Mouse (Mus musculus) forebrain, embryonic 10.5 days (tissue): ENCODE data around the gene Yars. TPM values are rescaled to one million over a fixed set of nuclear protein-coding genes. Genes with fewer than 3 reads are reported as not detected.
A peak's percentile ranks its signal among the peaks of the same experiment; 100 is the strongest.

Experiments
- DNase-seq: peaks from one replicate; pipeline ENCODE4 v3.0.0-alpha.2; 2017; ENCODE audit warnings: low spot score; ENCODE audit errors: extremely low spot score
- H3K27ac ChIP-seq: fragments of 300-500 bp; sonication (generic); 2 replicates; pipeline ENCODE4 v1.5.1; 2016; ENCODE audit warnings: mild to moderate bottlenecking
- H3K27me3 ChIP-seq: fragments of 300-500 bp; sonication (generic); 2 replicates; pipeline ENCODE4 v1.6.1; 2016; ENCODE audit warnings: mild to moderate bottlenecking; ENCODE audit not compliant: poor library complexity, severe bottlenecking
- H3K36me3 ChIP-seq: fragments of 300-500 bp; sonication (generic); replicated peaks from 2 replicates; pipeline ENCODE4 v1.6.1; 2016; ENCODE audit warnings: mild to moderate bottlenecking, moderate library complexity
- H3K4me1 ChIP-seq: fragments of 300-500 bp; sonication (generic); 2 replicates; pipeline ENCODE4 v1.6.1; 2016
- H3K4me3 ChIP-seq: fragments of 300-500 bp; sonication (generic); 2 replicates; pipeline ENCODE4 v1.5.1; 2016; ENCODE audit warnings: mild to moderate bottlenecking, moderate library complexity
- H3K9me3 ChIP-seq: fragments of 300-500 bp; sonication (generic); 2 replicates; pipeline ENCODE4 v1.6.1; 2016; ENCODE audit warnings: mild to moderate bottlenecking, moderate library complexity
- WGBS: fragments of 180-500 bp; shearing (Covaris S2); methylation state at CpG from one replicate; pipeline ENCODE4 v1.1.7; 2016; 5-methylcytosine and 5-hydroxymethylcytosine counted together
- polyA plus RNA-seq: library from polyadenylated mRNA; unstranded; fragments of >200 nt; fragmentation: Nextera tagmentation; extraction: Ambion mirVana; gene quantifications from 2 replicates; pipeline ENCODE4 v1.2.1, GENCODE M21; 2016

Yars gene
- polyA plus RNA-seq, 1 experiment from 2014 or later: 120 TPM

- H3K4me1 ChIP-seq: peaks cover 69% of the 10 kb centered on the region
Observed at GRCm38 (mm10) chr4:129237843-129238441, 48.4 kb downstream of the Yars start.

GRCm38 (mm10) chr4:129238579-129239016, 49.0 kb downstream of the Yars start:
- Histone ChIP-seq H3K27me3 (peaks cover 44% of the 10 kb centered on the region), H3K27ac (peak overlapping the region; percentile 88), H3K4me3 (peak overlapping the region; percentile 91), H3K9me3 (no peaks in the 10 kb centered on the region), H3K36me3 (no peaks in the 10 kb centered on the region), H3K4me1 (peaks cover 68% of the 10 kb centered on the region)
- WGBS: under 1% methylated on average over 23 of the region's 23 CpGs
- peak; percentile 56 for DNase-seq

More at GRCm38 (mm10) chr4:129237843-129238441, 48.4 kb downstream of the Yars start:
- Histone ChIP-seq H3K9me3 (no peaks in the 10 kb centered on the region), H3K4me3 (peak overlapping the region; percentile 91), H3K27ac (peak overlapping the region; percentile 88), H3K27me3 (peaks cover 44% of the 10 kb centered on the region), H3K36me3 (no peaks in the 10 kb centered on the region)
- WGBS: 4% methylated on average over 21 of the region's 21 CpGs
- peak; percentile 60 for DNase-seq

GRCm38 (mm10) chr4:129239075-129239474, 49.5 kb downstream of the Yars start:
- Histone ChIP-seq H3K9me3 (no peaks in the 10 kb centered on the region), H3K36me3 (no peaks in the 10 kb centered on the region), H3K27ac (peak overlapping the region; percentile 88), H3K4me1 (peaks cover 68% of the 10 kb centered on the region), H3K4me3 (peak overlapping the region; percentile 91), H3K27me3 (peaks cover 44% of the 10 kb centered on the region)
- peak; percentile 83 for DNase-seq
- WGBS: under 1% methylated on average over 28 of the region's 29 CpGs

- no peak for DNase-seq
- Histone ChIP-seq H3K4me1 (peaks cover 68% of the 10 kb centered on the region), H3K9me3 (no peaks in the 10 kb centered on the region), H3K27me3 (peaks cover 67% of the 10 kb centered on the region), H3K36me3 (no peaks in the 10 kb centered on the region), H3K4me3 (no peak overlapping the region), H3K27ac (peak overlapping the region; percentile 82)
- 31% methylated on average over 7 of the region's 7 CpGs for WGBS
Observed at GRCm38 (mm10) chr4:129241898-129242297, 52.3 kb downstream of the Yars start.

GRCm38 (mm10) chr4:129242327-129242726, 52.8 kb downstream of the Yars start:
- Histone ChIP-seq H3K27ac (peak overlapping the region; percentile 82), H3K9me3 (no peaks in the 10 kb centered on the region)

GRCm38 (mm10) chr4:129242761-129243160, 53.2 kb downstream of the Yars start:
- no peak for DNase-seq
- Histone ChIP-seq H3K27ac (peak overlapping the region; percentile 82), H3K4me3 (peak overlapping the region; percentile 13; the same call in 1 of the 2 replicates), H3K27me3 (peaks cover 67% of the 10 kb centered on the region), H3K9me3 (no peaks in the 10 kb centered on the region), H3K4me1 (peaks cover 68% of the 10 kb centered on the region), H3K36me3 (no peaks in the 10 kb centered on the region)
- WGBS: 18% methylated on average over 4 of the region's 4 CpGs

More at GRCm38 (mm10) chr4:129242327-129242726, 52.8 kb downstream of the Yars start:
- DNase-seq: no peak
- no peaks in the 10 kb centered on the region for H3K36me3 ChIP-seq
- H3K27me3 ChIP-seq: peaks cover 67% of the 10 kb centered on the region
- peak overlapping the region; percentile 13; the same call in 1 of the 2 replicates for H3K4me3 ChIP-seq
- H3K4me1 ChIP-seq: peaks cover 68% of the 10 kb centered on the region
- WGBS: 38% methylated on average over 4 of the region's 4 CpGs

GRCm38 (mm10) chr4:129244802-129245201, 55.2 kb downstream of the Yars start:
- H3K4me3 ChIP-seq: no peak overlapping the region
- H3K27me3 ChIP-seq: peaks cover 83% of the 10 kb centered on the region
- H3K36me3 ChIP-seq: no peaks in the 10 kb centered on the region
- no peak overlapping the region for H3K27ac ChIP-seq
- DNase-seq: no peak
- no peaks in the 10 kb centered on the region for H3K9me3 ChIP-seq
- WGBS: 72% methylated on average over 4 of the region's 4 CpGs
- peaks cover 68% of the 10 kb centered on the region for H3K4me1 ChIP-seq

GRCm38 (mm10) chr4:129246360-129247301, 57.1 kb downstream of the Yars start:
- no peak for DNase-seq
- Histone ChIP-seq H3K9me3 (no peaks in the 10 kb centered on the region), H3K27me3 (peaks cover 84% of the 10 kb centered on the region), H3K36me3 (no peaks in the 10 kb centered on the region), H3K4me3 (peak overlapping the region; percentile 6; the same call in 1 of the 2 replicates), H3K4me1 (peaks cover 80% of the 10 kb centered on the region), H3K27ac (no peak overlapping the region)
- WGBS: 33% methylated on average over 15 of the region's 15 CpGs

GRCm38 (mm10) chr4:129247381-129248242, 58.1 kb downstream of the Yars start:
- Histone ChIP-seq H3K4me3 (peak overlapping the region; percentile 64), H3K4me1 (peaks cover 76% of the 10 kb centered on the region), H3K9me3 (no peaks in the 10 kb centered on the region), H3K27me3 (peaks cover 83% of the 10 kb centered on the region), H3K27ac (peak overlapping the region; percentile 79), H3K36me3 (no peaks in the 10 kb centered on the region)
- 9% methylated on average over 24 of the region's 24 CpGs for WGBS
- DNase-seq: no peak

- H3K4me3 ChIP-seq: peak overlapping the region; percentile 64
- DNase-seq: no peak
- no peaks in the 10 kb centered on the region for H3K36me3 ChIP-seq
- H3K9me3 ChIP-seq: no peaks in the 10 kb centered on the region
- WGBS: under 1% methylated on average over 53 of the region's 74 CpGs
- peaks cover 89% of the 10 kb centered on the region for H3K27me3 ChIP-seq
- peak overlapping the region; percentile 79 for H3K27ac ChIP-seq
- H3K4me1 ChIP-seq: peaks cover 70% of the 10 kb centered on the region
Observed at GRCm38 (mm10) chr4:129248243-129248767, 58.7 kb downstream of the Yars start.

GRCm38 (mm10) chr4:129249288-129249687, 59.7 kb downstream of the Yars start:
- Histone ChIP-seq H3K4me1 (peaks cover 70% of the 10 kb centered on the region), H3K9me3 (no peaks in the 10 kb centered on the region), H3K27me3 (peaks cover 87% of the 10 kb centered on the region), H3K36me3 (no peaks in the 10 kb centered on the region), H3K27ac (no peak overlapping the region), H3K4me3 (no peak overlapping the region)
- 11% methylated on average over 7 of the region's 7 CpGs for WGBS
- DNase-seq: no peak
